Mouse (Mus musculus): ENCODE measurements around the gene Mtor.

DNA sequence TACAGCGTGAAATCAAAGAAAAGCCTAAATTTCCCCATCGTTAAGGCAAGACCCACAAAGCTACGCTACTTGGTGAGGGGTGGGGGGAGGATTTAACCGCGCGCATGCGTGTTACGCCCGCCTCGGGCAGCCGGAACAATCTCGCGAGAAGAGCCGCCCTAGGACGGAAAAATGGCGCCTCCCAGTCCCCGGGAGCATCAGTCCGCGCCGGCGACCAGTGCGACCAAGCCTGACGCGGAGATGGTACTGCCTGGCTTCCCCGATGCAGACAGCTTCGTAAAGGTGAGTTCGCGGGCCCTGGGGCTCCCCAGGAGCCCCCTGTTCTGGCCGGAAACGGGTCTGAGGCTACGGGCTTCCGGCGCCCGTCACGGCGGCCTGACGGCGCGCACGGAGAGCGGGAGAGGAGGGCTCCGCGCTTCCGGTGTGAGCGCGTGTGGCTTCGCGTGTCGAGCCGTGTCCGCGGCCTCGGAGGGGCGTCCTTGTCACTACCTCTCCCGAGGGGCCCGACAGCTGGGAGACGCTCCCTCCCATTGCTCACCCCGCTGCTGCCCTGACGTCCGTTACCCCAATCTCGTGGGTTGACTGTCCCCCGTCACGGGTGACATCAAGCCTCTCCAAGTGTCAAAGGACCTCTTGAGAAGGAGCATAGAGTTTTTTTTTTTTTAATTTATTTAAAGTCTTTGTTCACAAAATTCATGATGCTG is 110.0 kb downstream of the Mtor start, which contains the start of gene Exosc10:
- TF ChIP-seq EP300 (IDR thresholded peaks at IDR 0.05; ENCODE audit: low read depth) (peak; percentile 63), CTCF (IDR thresholded peaks at IDR 0.05; ENCODE audit: low read depth) (no peak)
